Mouse (Mus musculus): ENCODE results near the gene Fam193a.

DNA sequence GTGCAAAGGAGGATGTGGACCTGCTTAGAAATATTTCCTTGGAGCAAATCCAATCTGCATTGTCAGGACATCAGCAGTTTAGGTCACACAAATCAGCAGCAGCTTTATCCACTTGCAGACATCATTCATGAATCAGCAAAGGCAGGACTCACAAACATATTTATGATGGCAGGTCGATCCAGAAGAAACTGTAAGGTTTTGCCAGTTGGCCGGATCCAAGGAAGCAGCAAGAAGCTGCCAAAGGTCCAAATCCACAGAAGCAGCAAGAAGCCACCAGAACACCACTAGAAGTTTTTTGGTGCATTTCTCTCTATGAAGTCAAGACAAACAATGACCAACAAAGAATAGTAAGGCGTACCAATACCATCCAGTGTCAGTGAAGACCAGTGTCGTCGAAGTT is 15.9 kb downstream of the Fam193a start:
- TF ChIP-seq EP300 (IDR thresholded peaks at IDR 0.05; ENCODE audit: insufficient read depth, low read depth, low read length) (no peak), CTCF (IDR thresholded peaks at IDR 0.05; ENCODE audit: low read depth, low read length) (no peak)
